Mouse (Mus musculus) CH12.LX (cell line): Measurements from ENCODE around the gene 4930442H23Rik. TPM values are rescaled to one million over a fixed set of nuclear protein-coding genes. Genes with fewer than 3 reads are reported as not detected.

Source experiments
- DNase-seq: peaks from one replicate; pipeline ENCODE4 v3.0.0-alpha.2; 2013; ENCODE audit errors: extremely low read depth
- H3K27ac ChIP-seq: 2 replicates; pipeline ENCODE4 v1.5.1; 2012; ENCODE audit warnings: low read depth, mild to moderate bottlenecking, control low read depth, moderate library complexity; ENCODE audit not compliant: insufficient read depth
- H3K27me3 ChIP-seq: replicated peaks from 2 replicates; pipeline ENCODE3; 2012; ENCODE audit warnings: inconsistent platforms
- H3K36me3 ChIP-seq, 2 experiments: replicated peaks in 1 of 2; 2 replicates each; pipeline versions ENCODE3 to v1.6.1; 2012; ENCODE audit warnings: inconsistent platforms in 1 of 2, low read length in 1 of 2, mild to moderate bottlenecking in 1 of 2, mixed read lengths in 1 of 2, moderate library complexity in 1 of 2; ENCODE audit not compliant: control insufficient read depth in 1 of 2, insufficient read depth in 1 of 2
- H3K4me1 ChIP-seq, 2 experiments: 2 replicates each; pipeline ENCODE4 v1.6.1; 2012; ENCODE audit warnings: inconsistent platforms in 1 of 2, moderate library complexity in 1 of 2; ENCODE audit not compliant: insufficient read depth in 2 of 2, control insufficient read depth in 1 of 2
- H3K4me2 ChIP-seq: 2 replicates; pipeline ENCODE4 v1.6.1; 2012; ENCODE audit warnings: low read depth, mild to moderate bottlenecking, control low read depth; ENCODE audit not compliant: poor library complexity, insufficient read depth, severe bottlenecking
- H3K4me3 ChIP-seq, 3 experiments: fragments of 150-350 bp in 1 of 3; sonication (generic) in 1 of 3; replicated peaks in 1 of 3; 2 replicates each; pipeline versions ENCODE3 to v1.5.1; 2011 to 2012; ENCODE audit warnings: low read depth in 2 of 3, low read length in 2 of 3, mild to moderate bottlenecking in 2 of 3, moderate library complexity in 2 of 3, control low read depth in 1 of 3, improper control_type of control experiment in 1 of 3, inconsistent platforms in 1 of 3, mixed read lengths in 1 of 3; ENCODE audit not compliant: poor library complexity in 1 of 3
- H3K79me2 ChIP-seq: replicated peaks from 2 replicates; pipeline ENCODE4 v1.6.1; 2012; ENCODE audit warnings: mild to moderate bottlenecking, moderate library complexity; ENCODE audit not compliant: control insufficient read depth, poor library complexity, insufficient read depth, severe bottlenecking; ENCODE audit errors: extremely low read depth
- H3K9ac ChIP-seq: 2 replicates; pipeline ENCODE4 v1.6.1; 2012; ENCODE audit warnings: low read depth, mild to moderate bottlenecking, control low read depth, moderate library complexity; ENCODE audit not compliant: insufficient read depth
- H3K9me3 ChIP-seq: replicated peaks from 2 replicates; pipeline ENCODE3; 2012; ENCODE audit warnings: low read length, inconsistent platforms, mixed read lengths
- BHLHE40 ChIP-seq: IDR thresholded peaks from 2 replicates; pipeline ENCODE4 v1.6.1; 2011; ENCODE audit warnings: mild to moderate bottlenecking, low read depth, low read length, improper control_type of control experiment
- ELF1 ChIP-seq: IDR thresholded peaks from 2 replicates; pipeline ENCODE4 v1.6.1; 2014; ENCODE audit warnings: low read depth, mild to moderate bottlenecking, inconsistent platforms, low read length, improper control_type of control experiment
- GABPA ChIP-seq: IDR thresholded peaks from 2 replicates; pipeline ENCODE4 v1.6.1; 2012; ENCODE audit warnings: low read depth, low read length, improper control_type of control experiment, inconsistent platforms; ENCODE audit not compliant: insufficient replicate concordance
- KAT2A ChIP-seq: IDR thresholded peaks from 2 replicates; pipeline ENCODE4 v1.6.1; 2012; ENCODE audit warnings: low read length, improper control_type of control experiment, inconsistent platforms; ENCODE audit not compliant: insufficient replicate concordance
- MAFK ChIP-seq: IDR thresholded peaks from 2 replicates; pipeline ENCODE4 v1.6.1; 2011; ENCODE audit warnings: low read length, improper control_type of control experiment; ENCODE audit not compliant: insufficient replicate concordance
- MAZ ChIP-seq: IDR thresholded peaks from 2 replicates; pipeline ENCODE4 v1.6.1; 2012; ENCODE audit warnings: low read depth, mild to moderate bottlenecking, inconsistent platforms, low read length, improper control_type of control experiment, moderate library complexity
- MXI1 ChIP-seq: IDR thresholded peaks from 2 replicates; pipeline ENCODE4 v1.6.1; 2011; ENCODE audit warnings: mild to moderate bottlenecking, low read depth, low read length, improper control_type of control experiment
- MYC ChIP-seq: IDR thresholded peaks from 2 replicates; pipeline ENCODE4 v1.6.1; 2011; ENCODE audit warnings: low read depth, mild to moderate bottlenecking, improper control_type of control experiment, low read length
- PAX5 ChIP-seq: IDR thresholded peaks from 2 replicates; pipeline ENCODE4 v1.6.1; 2012; ENCODE audit warnings: low read length, inconsistent platforms, mixed read lengths
- POLR2AphosphoS2 ChIP-seq: IDR thresholded peaks from 2 replicates; pipeline ENCODE4 v1.6.1; 2011; ENCODE audit warnings: low read depth, low read length, improper control_type of control experiment
- RAD21 ChIP-seq: IDR thresholded peaks from 2 replicates; pipeline ENCODE4 v1.6.1; 2011; ENCODE audit warnings: low read depth, mild to moderate bottlenecking, low read length, improper control_type of control experiment, moderate library complexity
- TBP ChIP-seq: conservative IDR thresholded peaks from 2 replicates; pipeline ENCODE4 v1.6.1; 2011; ENCODE audit warnings: low read depth, low read length, improper control_type of control experiment
- TCF12 ChIP-seq: IDR thresholded peaks from 2 replicates; pipeline ENCODE4 v1.6.1; 2014; ENCODE audit warnings: low read depth, mild to moderate bottlenecking, inconsistent platforms, low read length, improper control_type of control experiment
- USF2 ChIP-seq: conservative IDR thresholded peaks from 2 replicates; pipeline ENCODE4 v1.6.1; 2011; ENCODE audit warnings: low read depth, low read length, improper control_type of control experiment
- ZKSCAN1 ChIP-seq: IDR thresholded peaks from 2 replicates; pipeline ENCODE4 v1.6.1; 2012; ENCODE audit warnings: low read depth, inconsistent platforms, low read length, improper control_type of control experiment, borderline replicate concordance
- ZMIZ1 ChIP-seq: IDR thresholded peaks from 2 replicates; pipeline ENCODE4 v1.6.1; 2012; ENCODE audit warnings: low read depth, mild to moderate bottlenecking, inconsistent platforms, low read length, improper control_type of control experiment
- dilution Hi-C: fragments of 300-500 bp; cut with MboI; formaldehyde crosslinking; loops from 2 replicates; pipeline ENCODE4 v1.14.3; 2020; ENCODE audit warnings: low sequenced_read_pairs; ENCODE audit not compliant: extremely low pct_unique_long_range_greater_than_20kb, extremely low pct_ligation_motif_present
- in situ Hi-C: fragments of 300-500 bp; cut with MboI; formaldehyde crosslinking; loops from 3 replicates; pipeline ENCODE4 v1.14.3; 2019; ENCODE audit warnings: low sequenced_read_pairs, low pct_ligation_motif_present, low pct_unique_long_range_greater_than_20kb, mixed read lengths
- polyA plus RNA-seq: library from polyadenylated mRNA; unstranded; fragments of >175 nt; gene quantifications from 2 replicates; pipeline ENCODE4 v1.2.1, GENCODE M21; 2012; ENCODE audit warnings: low read depth; ENCODE audit not compliant: insufficient read length
- total RNA-seq, 2 experiments: library from RNA; depleted of rRNA; stranded (reverse); fragments of 300-350 nt in 1 of 2; fragments of >200 nt in 1 of 2; gene quantifications; 2 replicates each; pipeline ENCODE4 v1.2.3; 2012 to 2014

Gene 4930442H23Rik
- total and polyA plus RNA-seq, 3 experiments: 0.27 TPM; not detected in 2

DNA sequence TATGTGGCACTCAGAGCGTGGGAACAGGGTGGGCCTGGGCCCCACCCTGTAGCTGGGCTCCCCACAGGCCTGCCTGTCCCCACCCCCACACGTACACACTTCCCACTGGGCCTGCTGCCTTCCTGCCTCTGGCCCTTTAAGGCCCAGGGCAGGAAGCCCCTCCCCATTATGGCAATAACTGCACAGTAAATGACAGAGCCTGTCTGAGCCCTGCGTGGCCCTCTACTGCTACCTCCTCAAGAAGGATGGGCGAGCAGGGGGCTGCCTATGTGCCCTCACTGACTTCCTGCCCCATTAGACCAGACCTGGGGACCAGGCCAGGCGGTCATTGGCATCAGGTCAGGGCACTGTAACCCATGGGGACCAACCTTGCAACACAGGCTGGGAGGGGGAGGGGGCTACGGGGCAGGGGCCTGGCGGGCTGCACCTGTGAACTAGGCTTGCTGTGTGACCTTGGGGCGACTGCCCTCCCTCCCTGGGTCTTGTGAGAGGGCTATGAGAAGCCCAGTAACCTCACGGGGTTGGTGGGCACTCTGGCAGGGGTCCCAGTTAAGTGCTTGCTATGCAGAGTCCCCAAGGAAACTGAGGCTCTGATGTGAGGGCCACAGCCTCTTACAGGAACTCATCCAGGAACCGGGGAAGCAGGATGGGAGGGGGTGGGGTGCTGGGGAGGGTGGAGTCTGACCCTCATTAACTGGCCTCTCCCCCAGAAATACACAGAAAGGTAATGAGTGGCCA lies 42.8 kb downstream of the 4930442H23Rik start:
- no peak for TF ChIP-seq ZKSCAN1
- no peak for TF ChIP-seq ZMIZ1
- no peak for TF ChIP-seq TCF12
- no peak; the same call in 1 of the 2 replicates for TF ChIP-seq ELF1
- no peak for TF ChIP-seq USF2
- no peak for TF ChIP-seq PAX5
- no peak for TF ChIP-seq POLR2AphosphoS2
- no peak for TF ChIP-seq KAT2A
- no peak for TF ChIP-seq GABPA
- TF ChIP-seq TBP: no peak
- TF ChIP-seq MXI1: no peak
- H3K36me3 ChIP-seq: peaks cover 27 to 56% of the 10 kb centered on the region in 2 experiments
- no peaks in the 10 kb centered on the region for H3K27me3 ChIP-seq
- dilution Hi-C loops: no loop called here
- H3K4me3 ChIP-seq: peak overlapping the region; percentile 16 to 77 (median 36)
- in situ Hi-C loops: no loop called here
- peaks cover 80% of the 10 kb centered on the region for H3K79me2 ChIP-seq
- H3K9ac ChIP-seq: peak overlapping the region; percentile 96
- peaks cover 28 to 68% of the 10 kb centered on the region in 2 experiments for H3K4me1 ChIP-seq
- peak overlapping the region; percentile 77 for H3K4me2 ChIP-seq
- DNase-seq: no peak
- no peaks in the 10 kb centered on the region for H3K9me3 ChIP-seq
- no peak overlapping the region for H3K27ac ChIP-seq

DNA sequence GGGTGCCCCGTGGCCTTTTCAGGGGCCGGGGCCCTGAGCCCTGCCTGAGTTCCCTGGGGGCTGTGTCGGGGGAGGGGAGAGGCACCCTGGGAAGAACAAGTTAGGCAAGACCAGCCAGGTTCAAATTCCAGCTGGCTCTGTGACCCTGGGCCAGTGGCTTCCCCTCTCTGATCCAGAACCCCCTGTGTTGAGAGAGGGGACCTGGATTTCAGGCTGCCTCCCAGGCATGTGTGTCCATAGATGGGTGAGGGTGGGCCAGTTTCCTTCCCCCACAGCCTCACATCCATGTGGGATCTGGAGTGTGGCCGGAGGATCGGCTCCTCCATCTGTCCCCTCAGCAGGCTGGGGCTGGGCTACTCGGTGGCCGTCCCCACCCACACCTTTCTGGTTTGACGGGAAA lies 43.6 kb downstream of the 4930442H23Rik start:
- no peaks in the 10 kb centered on the region for H3K27me3 ChIP-seq
- peaks cover 71% of the 10 kb centered on the region for H3K79me2 ChIP-seq
- TF ChIP-seq RAD21 (no peak), MAFK (no peak), MYC (no peak), BHLHE40 (no peak), MAZ (no peak), POLR2AphosphoS2 (no peak)
- TF ChIP-seq, all 38 proteins: peak for 0
- Histone ChIP-seq H3K4me2 (peak overlapping the region; percentile 77), H3K9ac (peak overlapping the region; percentile 96; the same call in 1 of the 2 replicates), H3K27ac (0 out of 2 replicates have a peak overlapping the region, but pooled peaks have one; percentile 16), H3K4me1 (peaks cover 23 to 65% of the 10 kb centered on the region in 2 experiments), H3K9me3 (no peaks in the 10 kb centered on the region), H3K36me3 (peaks cover 18 to 47% of the 10 kb centered on the region in 2 experiments), H3K4me3 (peak overlapping the region; percentile 23 to 90 (median 77))
- no peak for DNase-seq
- dilution Hi-C loops: no loop called here
- in situ Hi-C loops: no loop called here
